Mouse (Mus musculus): ENCODE measurements around the gene Mgst2.

Mgst2 gene

DNA sequence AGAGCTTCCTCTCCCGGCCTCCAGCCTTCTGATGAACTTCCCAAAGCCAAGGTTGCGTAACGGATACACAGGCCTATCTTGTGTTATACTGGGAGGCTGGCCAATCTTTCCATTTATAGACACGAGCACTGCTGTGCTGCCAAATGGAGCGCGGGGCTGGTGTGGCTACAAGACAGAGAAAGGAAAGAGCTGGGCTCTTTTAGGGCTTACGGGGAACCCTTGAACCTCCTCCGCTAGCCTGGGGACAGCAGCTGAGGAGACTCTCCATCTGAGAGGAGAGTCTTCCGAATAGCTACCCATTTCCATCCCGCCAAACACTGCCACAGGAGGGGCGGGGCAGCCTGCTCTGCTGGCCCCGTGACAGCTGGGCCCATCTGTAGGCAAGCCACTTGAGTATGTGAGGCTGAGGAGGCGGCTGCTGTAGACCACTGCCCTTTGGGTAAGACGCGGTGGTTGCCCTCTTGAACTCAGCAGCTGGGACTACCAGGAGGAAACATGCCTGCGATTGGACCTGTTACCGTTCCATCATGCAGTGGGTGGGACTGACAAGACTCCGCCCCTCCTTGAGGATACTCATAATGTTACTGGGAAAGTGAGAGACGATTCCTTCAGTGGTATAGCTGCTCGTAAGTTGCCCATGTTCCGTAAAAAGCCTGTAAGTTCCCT lies 48.7 kb downstream of the Mgst2 start:
- Histone ChIP-seq H3K27me3 (ENCODE audit: insufficient read depth, low read length) (peaks cover 7% of the 10 kb centered on the region), H3K4me1 (replicated peaks; ENCODE audit: low read depth, low read length) (peaks cover 19% of the 10 kb centered on the region), H3K36me3 (ENCODE audit: insufficient read depth, low read length) (no peaks in the 10 kb centered on the region), H3K9me3 (ENCODE audit: low read length) (no peaks in the 10 kb centered on the region), H3K4me3 (replicated peaks; ENCODE audit: low read length) (peak overlapping the region; percentile 55)
- TF ChIP-seq NANOG (IDR thresholded peaks at IDR 0.05; ENCODE audit: borderline replicate concordance, low read length) (no peak), CTCF (conservative IDR thresholded peaks at IDR 0.05; ENCODE audit: low read length) (no peak), POU5F1 (IDR thresholded peaks at IDR 0.05; ENCODE audit: borderline replicate concordance, low read length) (no peak)

DNA sequence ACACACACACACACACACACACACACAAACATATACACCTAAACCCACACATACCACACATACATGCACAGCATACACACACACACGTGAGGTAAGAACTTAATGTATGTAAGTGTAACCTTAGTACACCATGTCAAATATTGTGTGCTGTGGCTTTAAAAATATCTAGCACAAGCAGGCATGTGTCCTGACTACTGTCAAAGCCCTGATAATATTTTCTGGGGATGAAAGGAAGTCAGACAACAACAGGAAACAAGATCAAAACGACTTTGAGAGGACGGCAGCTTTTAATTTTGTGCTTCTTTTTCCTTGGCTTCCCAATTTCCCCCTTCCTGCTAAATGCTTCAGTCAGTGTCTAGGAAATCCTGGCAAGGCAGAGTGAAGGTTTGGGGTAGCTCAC lies 52.2 kb downstream of the Mgst2 start:
- no peaks in the 10 kb centered on the region; the same call in 1 of the 2 replicates for H3K27me3 ChIP-seq (ENCODE audit: insufficient read depth, low read length)
- no peaks in the 10 kb centered on the region for H3K9me3 ChIP-seq (ENCODE audit: low read length)
- peaks cover 19% of the 10 kb centered on the region for H3K4me1 ChIP-seq (replicated peaks; ENCODE audit: low read depth, low read length)
- TF ChIP-seq POU5F1 (IDR thresholded peaks at IDR 0.05; ENCODE audit: borderline replicate concordance, low read length) = no peak
- no peak for TF ChIP-seq CTCF (conservative IDR thresholded peaks at IDR 0.05; ENCODE audit: low read length)
- TF ChIP-seq NANOG (IDR thresholded peaks at IDR 0.05; ENCODE audit: borderline replicate concordance, low read length) = no peak
- H3K36me3 ChIP-seq (ENCODE audit: insufficient read depth, low read length) = no peaks in the 10 kb centered on the region
- H3K4me3 ChIP-seq (replicated peaks; ENCODE audit: low read length) = no peak overlapping the region

DNA sequence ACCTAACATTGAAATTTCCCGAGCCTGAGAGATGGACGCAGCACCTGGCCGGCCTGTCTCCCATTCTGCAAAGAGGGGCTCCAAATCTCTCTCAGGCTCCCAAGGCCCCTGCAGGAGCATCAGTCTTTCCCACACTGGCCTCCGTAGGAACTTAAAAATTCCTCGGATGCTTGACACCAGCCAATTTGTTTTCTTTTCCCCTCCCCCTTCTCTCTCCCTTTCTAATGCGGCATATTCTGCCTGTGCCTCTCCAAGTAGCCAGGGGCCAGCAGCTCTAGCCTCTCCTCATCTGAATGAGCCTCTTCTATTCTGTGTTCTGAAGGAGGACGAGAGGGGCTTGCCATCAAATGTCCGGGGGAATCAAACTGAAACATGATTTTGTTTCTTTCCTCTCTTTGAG lies 53.1 kb downstream of the Mgst2 start:
- TF ChIP-seq NANOG (IDR thresholded peaks at IDR 0.05; ENCODE audit: borderline replicate concordance, low read length) = no peak
- TF ChIP-seq CTCF (conservative IDR thresholded peaks at IDR 0.05; ENCODE audit: low read length) = no peak
- TF ChIP-seq POU5F1 (IDR thresholded peaks at IDR 0.05; ENCODE audit: borderline replicate concordance, low read length) = no peak
- H3K9me3 ChIP-seq (ENCODE audit: low read length) = no peaks in the 10 kb centered on the region
- H3K4me3 ChIP-seq (replicated peaks; ENCODE audit: low read length) = no peak overlapping the region
- H3K4me1 ChIP-seq (replicated peaks; ENCODE audit: low read depth, low read length) = peaks cover 15% of the 10 kb centered on the region
- H3K36me3 ChIP-seq (ENCODE audit: insufficient read depth, low read length) = no peaks in the 10 kb centered on the region
- no peaks in the 10 kb centered on the region; the same call in 1 of the 2 replicates for H3K27me3 ChIP-seq (ENCODE audit: insufficient read depth, low read length)

DNA sequence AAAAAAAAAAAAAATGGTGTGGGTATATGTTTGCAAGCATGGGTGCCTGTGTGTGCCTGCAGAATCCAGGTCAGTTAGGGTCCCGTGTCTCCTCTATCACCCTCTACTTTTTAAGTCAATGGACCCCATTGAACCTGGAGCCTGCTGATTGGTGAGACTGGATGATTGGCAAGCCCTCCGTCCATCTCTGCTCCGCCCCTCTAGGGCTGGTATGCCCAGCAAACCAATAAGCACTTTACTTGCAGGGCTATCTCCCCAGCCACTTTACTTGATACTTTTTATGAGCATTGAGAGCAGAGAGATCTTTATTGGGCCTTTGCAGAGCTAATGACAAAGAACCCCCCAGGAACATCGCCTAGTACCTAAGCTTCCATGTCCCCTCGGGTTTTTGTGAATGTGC lies 54.3 kb downstream of the Mgst2 start:
- TF ChIP-seq NANOG (IDR thresholded peaks at IDR 0.05; ENCODE audit: borderline replicate concordance, low read length) = no peak
- no peak for TF ChIP-seq CTCF (conservative IDR thresholded peaks at IDR 0.05; ENCODE audit: low read length)
- no peak for TF ChIP-seq POU5F1 (IDR thresholded peaks at IDR 0.05; ENCODE audit: borderline replicate concordance, low read length)
- H3K9me3 ChIP-seq (ENCODE audit: low read length) = no peaks in the 10 kb centered on the region
- no peaks in the 10 kb centered on the region; the same call in 1 of the 2 replicates for H3K27me3 ChIP-seq (ENCODE audit: insufficient read depth, low read length)
- no peaks in the 10 kb centered on the region for H3K36me3 ChIP-seq (ENCODE audit: insufficient read depth, low read length)
- no peak overlapping the region for H3K4me3 ChIP-seq (replicated peaks; ENCODE audit: low read length)
- H3K4me1 ChIP-seq (replicated peaks; ENCODE audit: low read depth, low read length) = peaks cover 2% of the 10 kb centered on the region; the same call in 1 of the 2 replicates

DNA sequence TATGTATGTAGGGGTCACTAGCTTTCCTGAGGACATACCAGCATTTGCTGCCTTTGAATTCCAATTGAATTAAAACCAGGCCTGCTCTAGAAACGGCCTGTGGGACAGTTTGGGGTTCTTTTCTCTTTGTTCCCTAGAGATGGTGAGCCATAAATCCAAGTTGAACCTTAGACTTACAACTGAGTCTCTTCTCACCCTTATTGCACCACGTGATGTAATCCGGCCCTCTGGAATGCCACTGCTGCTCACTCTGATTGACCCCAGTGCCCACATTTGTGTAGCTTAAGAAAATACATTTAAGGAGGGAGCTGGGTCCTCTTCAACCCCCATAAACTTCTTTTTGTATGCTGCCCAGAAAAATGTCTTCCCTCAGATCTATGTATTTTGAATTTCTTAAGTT lies 57.3 kb downstream of the Mgst2 start:
- Histone ChIP-seq H3K9me3 (ENCODE audit: low read length) (no peaks in the 10 kb centered on the region), H3K4me3 (replicated peaks; ENCODE audit: low read length) (no peak overlapping the region), H3K27me3 (ENCODE audit: insufficient read depth, low read length) (peaks cover 5% of the 10 kb centered on the region), H3K36me3 (ENCODE audit: insufficient read depth, low read length) (no peaks in the 10 kb centered on the region), H3K4me1 (replicated peaks; ENCODE audit: low read depth, low read length) (no peaks in the 10 kb centered on the region)
- no peak for TF ChIP-seq NANOG (IDR thresholded peaks at IDR 0.05; ENCODE audit: borderline replicate concordance, low read length)
- no peak for TF ChIP-seq POU5F1 (IDR thresholded peaks at IDR 0.05; ENCODE audit: borderline replicate concordance, low read length)
- no peak for TF ChIP-seq CTCF (conservative IDR thresholded peaks at IDR 0.05; ENCODE audit: low read length)

DNA sequence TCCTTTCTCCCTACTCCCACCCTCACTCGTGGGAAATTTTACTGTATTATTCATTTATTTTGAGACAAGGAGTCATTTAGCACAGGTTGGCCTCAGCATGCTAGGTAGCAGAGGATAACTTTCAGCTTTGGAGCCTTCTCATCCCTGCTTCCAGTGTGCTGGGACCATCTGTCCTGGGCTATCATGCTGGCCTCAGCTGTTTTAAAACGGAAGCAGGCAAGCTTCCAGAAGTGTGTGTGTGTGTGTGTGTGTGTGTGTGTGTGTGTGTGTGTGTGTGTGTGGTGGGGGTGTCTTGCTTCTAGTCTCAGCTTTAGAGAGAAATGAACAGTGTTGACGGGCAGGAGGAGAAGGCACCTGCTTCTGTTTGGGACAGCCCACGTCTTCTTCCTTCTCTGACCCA lies 57.7 kb downstream of the Mgst2 start:
- H3K27me3 ChIP-seq (ENCODE audit: insufficient read depth, low read length) = peaks cover 10% of the 10 kb centered on the region
- no peaks in the 10 kb centered on the region for H3K9me3 ChIP-seq (ENCODE audit: low read length)
- H3K4me3 ChIP-seq (replicated peaks; ENCODE audit: low read length) = no peak overlapping the region
- no peak for TF ChIP-seq NANOG (IDR thresholded peaks at IDR 0.05; ENCODE audit: borderline replicate concordance, low read length)
- TF ChIP-seq POU5F1 (IDR thresholded peaks at IDR 0.05; ENCODE audit: borderline replicate concordance, low read length) = no peak
- no peak for TF ChIP-seq CTCF (conservative IDR thresholded peaks at IDR 0.05; ENCODE audit: low read length)
- H3K4me1 ChIP-seq (replicated peaks; ENCODE audit: low read depth, low read length) = no peaks in the 10 kb centered on the region
- no peaks in the 10 kb centered on the region for H3K36me3 ChIP-seq (ENCODE audit: insufficient read depth, low read length)

DNA sequence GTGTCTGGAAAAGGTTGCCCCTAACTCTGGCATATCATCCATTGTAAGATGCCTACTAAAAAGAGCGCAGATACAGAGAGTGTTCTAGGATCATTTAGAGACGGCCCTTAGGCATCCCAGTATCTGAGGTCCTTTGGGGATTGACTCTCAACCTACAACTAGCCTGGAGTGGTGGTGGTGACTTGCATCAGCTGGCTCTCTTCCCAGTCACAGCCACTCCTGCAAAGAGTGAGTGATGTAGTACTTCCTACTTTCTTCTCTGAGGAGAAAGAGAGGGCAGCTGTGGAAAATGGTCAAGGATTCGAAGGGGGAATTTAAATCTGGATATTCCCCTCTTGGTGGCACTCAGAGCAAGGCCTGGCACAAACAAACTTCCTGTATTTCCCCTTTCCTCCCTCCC lies 59.2 kb downstream of the Mgst2 start:
- Histone ChIP-seq H3K27me3 (ENCODE audit: insufficient read depth, low read length) (peaks cover 11% of the 10 kb centered on the region), H3K4me3 (replicated peaks; ENCODE audit: low read length) (no peak overlapping the region), H3K36me3 (ENCODE audit: insufficient read depth, low read length) (no peaks in the 10 kb centered on the region), H3K9me3 (ENCODE audit: low read length) (no peaks in the 10 kb centered on the region), H3K4me1 (replicated peaks; ENCODE audit: low read depth, low read length) (no peaks in the 10 kb centered on the region)
- TF ChIP-seq NANOG (IDR thresholded peaks at IDR 0.05; ENCODE audit: borderline replicate concordance, low read length) (no peak), POU5F1 (IDR thresholded peaks at IDR 0.05; ENCODE audit: borderline replicate concordance, low read length) (no peak), CTCF (conservative IDR thresholded peaks at IDR 0.05; ENCODE audit: low read length) (no peak)

DNA sequence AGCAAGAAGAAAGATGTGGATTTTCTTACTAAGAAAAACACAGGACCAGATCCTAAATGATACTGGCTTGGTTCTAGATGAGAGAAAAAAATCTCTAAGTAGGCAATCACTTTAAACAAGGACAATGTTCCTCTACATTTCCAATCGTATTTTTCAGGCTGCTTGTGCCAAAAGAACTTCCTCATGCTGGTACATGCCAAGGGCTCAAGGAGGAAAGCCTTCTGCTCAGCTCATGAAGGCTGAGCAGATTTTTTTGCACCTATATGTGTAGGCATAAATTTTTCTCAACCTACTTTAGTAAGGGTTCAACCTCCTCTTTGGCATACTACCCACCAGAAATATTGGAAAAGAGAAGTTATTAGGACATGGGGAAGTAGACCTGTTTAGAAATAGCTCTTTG lies 59.8 kb downstream of the Mgst2 start:
- H3K27me3 ChIP-seq (ENCODE audit: insufficient read depth, low read length) = peaks cover 11% of the 10 kb centered on the region
- H3K4me3 ChIP-seq (replicated peaks; ENCODE audit: low read length) = no peak overlapping the region
- H3K36me3 ChIP-seq (ENCODE audit: insufficient read depth, low read length) = no peaks in the 10 kb centered on the region
- no peaks in the 10 kb centered on the region for H3K9me3 ChIP-seq (ENCODE audit: low read length)
- H3K4me1 ChIP-seq (replicated peaks; ENCODE audit: low read depth, low read length) = no peaks in the 10 kb centered on the region
- TF ChIP-seq POU5F1 (IDR thresholded peaks at IDR 0.05; ENCODE audit: borderline replicate concordance, low read length) (no peak), NANOG (IDR thresholded peaks at IDR 0.05; ENCODE audit: borderline replicate concordance, low read length) (no peak), CTCF (conservative IDR thresholded peaks at IDR 0.05; ENCODE audit: low read length) (no peak)

DNA sequence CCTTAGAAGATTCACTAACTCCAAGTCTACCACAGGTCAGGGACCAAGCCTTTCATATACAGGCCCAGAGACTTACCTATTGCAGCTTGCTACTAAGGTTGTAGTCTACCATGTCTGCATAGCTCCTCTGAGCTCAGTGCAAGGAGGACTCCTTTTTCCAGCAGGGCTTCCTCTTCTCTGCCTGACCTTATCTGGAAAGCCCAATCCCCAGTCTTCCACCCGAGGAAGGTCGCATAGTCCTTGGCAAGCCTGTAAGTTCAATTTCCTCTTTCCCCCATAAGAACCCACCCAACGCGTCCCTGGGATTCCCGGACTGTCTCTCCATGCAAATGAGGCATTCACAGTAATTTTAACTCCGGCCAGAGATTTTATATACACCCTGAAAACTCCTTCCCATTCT lies 66.1 kb downstream of the Mgst2 start:
- TF ChIP-seq POU5F1 (IDR thresholded peaks at IDR 0.05; ENCODE audit: borderline replicate concordance, low read length) (no peak), NANOG (IDR thresholded peaks at IDR 0.05; ENCODE audit: borderline replicate concordance, low read length) (no peak)
- Histone ChIP-seq H3K36me3 (ENCODE audit: insufficient read depth, low read length) (no peaks in the 10 kb centered on the region), H3K27me3 (ENCODE audit: insufficient read depth, low read length) (peaks cover 17% of the 10 kb centered on the region), H3K4me3 (replicated peaks; ENCODE audit: low read length) (no peak overlapping the region), H3K4me1 (replicated peaks; ENCODE audit: low read depth, low read length) (0 out of 2 replicates have a peak, but pooled peaks cover 3% of the 10 kb centered on the region), H3K9me3 (ENCODE audit: low read length) (no peaks in the 10 kb centered on the region)

Data from E14TG2a.4 (cell line).